Mouse (Mus musculus) liver, adult 2 months (tissue): ENCODE results near the gene Cutal.

ENCODE experiments used
- CTCF ChIP-seq: fragments of 200-500 bp; IDR thresholded peaks from 2 replicates; pipeline ENCODE4 v1.5.1; 2011; ENCODE audit warnings: low read depth, low read length, control low read depth
- POLR2A ChIP-seq: fragments of 200-500 bp; IDR thresholded peaks from 2 replicates; pipeline ENCODE4 v1.6.1; 2011; ENCODE audit warnings: low read length, control low read depth; ENCODE audit not compliant: insufficient read depth; ENCODE audit errors: extremely low read depth

- TF ChIP-seq CTCF (no peak), POLR2A (no peak)
Measured at GRCm38 (mm10) chr2:34906426-34906825, 32.2 kb downstream of the Cutal start.
